Mouse (Mus musculus) brain, adult 2 months (tissue): ENCODE results near the gene Ren1.

ENCODE experiments used
- DNase-seq: peaks from one replicate; pipeline ENCODE4 v3.0.0; 2011; ENCODE audit warnings: low read depth, low spot score

The Ren1 gene

DNA sequence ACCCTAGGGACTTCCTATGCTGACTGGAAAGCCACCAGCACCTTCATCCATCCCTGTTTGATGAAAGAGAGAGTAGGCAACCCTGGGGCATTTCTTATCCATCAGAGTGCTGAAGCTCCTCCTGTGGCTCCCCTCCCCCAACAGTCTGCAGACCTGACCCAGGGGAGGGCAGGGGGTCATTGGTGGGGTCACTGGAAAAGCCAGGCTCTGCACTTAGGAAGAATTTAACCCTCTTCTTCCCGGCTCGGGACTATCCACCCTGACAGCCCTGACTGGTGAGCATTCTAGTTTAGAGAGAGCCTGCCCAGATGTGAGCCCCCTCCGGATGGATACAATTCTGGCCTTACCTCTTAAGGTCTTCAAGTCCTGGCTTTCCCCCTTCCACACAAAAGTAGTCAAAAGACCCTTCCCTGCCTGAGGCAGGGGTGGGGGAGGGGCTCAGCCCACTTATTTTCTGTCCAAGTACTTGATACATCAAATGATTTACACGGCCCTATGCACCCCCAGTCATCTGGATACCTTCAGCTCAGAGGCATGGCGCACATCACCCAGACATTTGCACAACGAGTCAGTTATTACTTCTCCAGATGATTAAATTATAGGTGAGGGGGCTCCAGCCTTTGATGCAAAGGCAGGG, 58.7 kb downstream of the Ren1 start:
- DNase-seq, result no peak

GRCm38 (mm10) chr1:133409786-133410185, 59.5 kb downstream of the Ren1 start:
- DNase-seq, result no peak
